Mouse (Mus musculus) heart, embryonic 15.5 days (tissue): Measurements from ENCODE around the gene Sh2b2. TPM values are rescaled to one million over a fixed set of nuclear protein-coding genes. Genes with fewer than 3 reads are reported as not detected.

Experiments used
- ATAC-seq: fragments of 200-750 bp; cut with Nextera tagmentation; replicated peaks from 2 replicates; pipeline ENCODE4 v1.8.0; 2017; ENCODE audit warnings: low read depth, moderate TSS enrichment; ENCODE audit not compliant: insufficient number of reproducible peaks, insufficient read depth, low FRiP score
- H3K27ac ChIP-seq: fragments of 300-500 bp; sonication (generic); 2 replicates; pipeline ENCODE4 v1.5.1; 2015; ENCODE audit warnings: mild to moderate bottlenecking, inconsistent platforms
- H3K27me3 ChIP-seq: fragments of 300-500 bp; sonication (generic); 2 replicates; pipeline ENCODE4 v1.6.1; 2015; ENCODE audit warnings: inconsistent platforms
- H3K36me3 ChIP-seq: fragments of 300-500 bp; sonication (generic); 2 replicates; pipeline ENCODE4 v1.6.1; 2015; ENCODE audit warnings: mild to moderate bottlenecking, inconsistent platforms
- H3K4me1 ChIP-seq: fragments of 300-500 bp; sonication (generic); replicated peaks from 2 replicates; pipeline ENCODE4 v1.6.1; 2015; ENCODE audit warnings: inconsistent platforms
- H3K4me2 ChIP-seq: fragments of 300-500 bp; sonication (generic); 2 replicates; pipeline ENCODE4 v1.6.1; 2015; ENCODE audit warnings: inconsistent platforms, mild to moderate bottlenecking, moderate library complexity
- H3K4me3 ChIP-seq: fragments of 300-500 bp; sonication (generic); 2 replicates; pipeline ENCODE4 v1.5.1; 2015; ENCODE audit warnings: mild to moderate bottlenecking, inconsistent platforms
- H3K9ac ChIP-seq: fragments of 300-500 bp; sonication (generic); 2 replicates; pipeline ENCODE4 v1.6.1; 2015; ENCODE audit warnings: mild to moderate bottlenecking, inconsistent platforms
- H3K9me3 ChIP-seq: fragments of 300-500 bp; sonication (generic); replicated peaks from 2 replicates; pipeline ENCODE4 v1.6.1; 2016; ENCODE audit warnings: inconsistent platforms
- WGBS: fragments of 180-500 bp; shearing (Covaris S2); methylation state at CpG from one replicate; pipeline ENCODE4 v1.1.7; 2015; ENCODE audit warnings: mixed read lengths; 5-methylcytosine and 5-hydroxymethylcytosine counted together
- polyA plus RNA-seq: library from polyadenylated mRNA; unstranded; fragments of >200 nt; fragmentation: Nextera tagmentation; extraction: Ambion mirVana; gene quantifications from 2 replicates; pipeline ENCODE4 v1.2.1, GENCODE M21; 2015

The Sh2b2 gene
- polyA plus RNA-seq, 1 experiment from 2014 or later, result 1.1 TPM

DNA sequence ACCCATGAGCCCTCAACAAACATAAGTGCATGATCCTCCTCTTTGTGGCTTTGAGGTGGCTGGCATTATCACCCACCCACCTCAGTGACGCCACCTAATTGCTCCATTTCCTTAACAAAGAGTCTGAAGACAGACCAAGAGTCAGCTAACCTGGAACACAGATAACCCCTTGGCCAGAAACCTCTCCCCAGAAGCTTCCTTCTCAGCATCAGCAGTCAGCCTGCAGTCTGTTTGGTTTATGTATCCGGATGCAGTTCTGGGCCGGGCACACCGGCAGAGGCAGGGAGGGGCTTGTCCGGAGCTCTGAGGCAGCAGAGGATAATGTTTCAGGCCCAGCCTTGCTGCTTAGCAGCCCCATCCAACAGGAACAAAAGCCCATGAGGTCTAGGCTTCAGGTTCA, 66.8 kb downstream of the Sh2b2 start:
- Histone ChIP-seq H3K4me3 (no peak overlapping the region), H3K9me3 (no peaks in the 10 kb centered on the region), H3K27me3 (no peaks in the 10 kb centered on the region), H3K4me1 (no peaks in the 10 kb centered on the region), H3K27ac (no peak overlapping the region), H3K36me3 (peaks cover 49% of the 10 kb centered on the region), H3K4me2 (no peak overlapping the region), H3K9ac (no peak overlapping the region)
- no peak for ATAC-seq
- WGBS, result 83% methylated on average over 5 of the region's 5 CpGs

DNA sequence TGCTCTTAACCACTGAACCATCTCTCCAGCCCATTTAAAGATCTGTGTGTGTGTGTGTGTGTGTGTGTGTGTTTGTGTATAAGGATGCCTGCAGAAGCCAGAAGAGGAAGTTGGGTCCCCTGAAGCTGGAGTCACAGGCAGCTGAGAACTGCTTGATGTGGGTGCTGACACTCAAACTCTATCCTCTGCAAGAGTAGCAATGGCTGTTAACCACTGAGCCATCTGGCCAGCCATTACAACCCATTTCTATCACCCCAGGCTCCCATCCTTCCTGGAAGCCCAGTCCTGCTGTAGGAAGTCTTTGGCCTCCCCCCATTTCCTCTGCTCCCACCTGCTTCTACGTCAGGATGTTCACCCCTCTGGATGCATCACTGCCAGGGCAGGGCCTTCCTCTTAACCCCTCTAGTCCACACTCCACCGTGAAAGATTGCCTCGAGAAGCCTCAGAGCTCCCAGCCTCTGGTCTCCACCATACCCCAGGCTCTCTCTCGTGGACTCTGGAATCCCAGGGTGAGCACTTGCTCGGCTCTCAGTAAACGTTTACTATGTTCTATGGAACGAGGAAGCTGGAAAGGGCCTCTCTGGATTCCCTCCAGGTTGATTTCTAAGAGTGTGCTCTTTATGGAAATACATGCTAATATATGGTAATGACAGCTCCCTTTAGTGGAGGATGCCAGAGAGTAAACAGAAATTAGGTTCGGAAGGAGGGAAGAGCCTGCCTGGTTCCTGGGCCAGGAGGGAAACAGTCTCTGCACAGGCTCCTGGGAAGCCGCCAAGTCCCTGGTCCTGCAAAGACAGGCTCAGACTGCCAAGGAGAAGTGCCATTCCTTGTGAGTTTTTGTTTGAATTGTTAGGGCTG, 72.5 kb downstream of the Sh2b2 start:
- 42% methylated on average over 9 of the region's 9 CpGs for WGBS
- no peak for ATAC-seq
- Histone ChIP-seq H3K27me3 (0 out of 2 replicates have a peak, but pooled peaks cover 3% of the 10 kb centered on the region), H3K9ac (no peak overlapping the region), H3K4me1 (peaks cover 24% of the 10 kb centered on the region), H3K27ac (peak overlapping the region; percentile 31; the same call in 1 of the 2 replicates), H3K4me3 (no peak overlapping the region), H3K36me3 (peaks cover 5% of the 10 kb centered on the region), H3K9me3 (no peaks in the 10 kb centered on the region), H3K4me2 (no peak overlapping the region)

DNA sequence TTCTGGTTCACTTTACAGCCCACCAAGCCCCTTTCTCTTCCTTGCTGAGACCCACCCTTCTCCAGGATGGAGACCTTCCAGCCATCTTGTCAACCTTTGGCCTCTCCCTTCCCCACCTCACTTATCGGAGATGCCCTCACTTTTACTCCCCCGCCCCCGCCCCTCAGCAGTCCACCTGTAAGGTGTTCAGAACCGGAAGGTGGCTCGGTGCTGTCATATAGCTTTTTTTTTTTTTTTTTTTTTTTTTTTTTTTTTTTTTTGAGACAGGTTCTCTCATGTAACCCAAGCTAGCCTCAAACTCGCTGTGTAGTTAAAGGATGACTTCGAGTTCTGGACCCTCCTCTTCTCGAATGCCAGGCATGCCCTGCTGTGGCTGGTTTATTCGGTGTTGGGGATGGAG, 73.4 kb downstream of the Sh2b2 start:
- 72% methylated on average over 9 of the region's 9 CpGs for WGBS
- H3K9ac ChIP-seq, result no peak overlapping the region
- peaks cover 24% of the 10 kb centered on the region for H3K4me1 ChIP-seq
- no peaks in the 10 kb centered on the region for H3K36me3 ChIP-seq
- H3K4me3 ChIP-seq, result no peak overlapping the region
- no peak overlapping the region for H3K4me2 ChIP-seq
- H3K9me3 ChIP-seq, result no peaks in the 10 kb centered on the region
- 0 out of 2 replicates have a peak, but pooled peaks cover 3% of the 10 kb centered on the region for H3K27me3 ChIP-seq
- no peak for ATAC-seq
- no peak overlapping the region for H3K27ac ChIP-seq

DNA sequence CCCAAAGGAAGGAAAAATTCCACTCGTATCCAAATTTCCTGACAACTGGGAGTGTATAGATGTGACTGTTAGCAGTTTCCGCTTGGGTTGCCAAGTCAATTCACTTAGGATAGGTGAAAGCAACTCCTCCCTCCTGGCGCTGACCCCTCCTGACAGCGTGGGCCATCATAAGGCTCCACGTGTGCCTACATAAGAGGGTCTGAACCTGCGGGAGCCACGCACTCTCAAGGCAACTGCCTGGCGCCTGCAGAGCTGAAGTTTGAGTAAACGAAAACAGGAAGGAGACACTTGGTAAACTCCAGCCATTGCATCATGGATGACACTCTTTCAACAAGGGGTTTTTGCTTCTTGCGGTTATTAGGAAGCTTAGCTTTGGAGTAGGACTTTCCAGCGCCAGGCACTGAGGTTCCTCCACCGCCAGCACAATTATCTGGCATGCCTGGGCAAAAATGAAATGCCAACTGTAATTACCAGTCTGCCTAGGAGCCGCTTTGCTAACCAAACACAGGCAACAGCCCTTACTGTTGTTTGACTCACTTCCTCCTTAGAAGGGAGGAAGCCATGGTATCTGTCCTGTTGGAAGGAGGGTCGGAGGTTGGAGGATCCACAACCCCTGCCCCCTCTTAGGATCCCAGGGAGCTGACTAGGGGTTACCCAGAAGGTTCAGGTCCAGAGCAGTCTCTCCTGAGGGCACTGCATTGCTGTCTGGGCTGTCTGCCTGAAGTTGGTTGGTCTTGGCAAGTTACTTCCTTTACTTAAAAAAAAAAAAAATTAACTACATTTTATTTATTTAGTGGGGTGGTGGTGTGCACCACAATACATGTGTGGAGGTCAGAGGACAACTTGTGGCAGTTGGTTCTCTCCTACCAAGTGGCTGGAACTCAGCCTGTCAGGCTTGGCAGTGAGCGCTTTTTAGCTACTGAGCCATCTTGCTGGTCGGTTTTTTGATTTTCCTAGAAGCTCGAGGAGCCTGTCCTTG, 74.7 kb downstream of the Sh2b2 start:
- Histone ChIP-seq H3K9ac (no peak overlapping the region), H3K4me3 (peak overlapping the region; percentile 55), H3K9me3 (no peaks in the 10 kb centered on the region), H3K27me3 (0 out of 2 replicates have a peak, but pooled peaks cover 3% of the 10 kb centered on the region), H3K36me3 (no peaks in the 10 kb centered on the region), H3K27ac (peak overlapping the region; percentile 50; the same call in 1 of the 2 replicates), H3K4me1 (peaks cover 24% of the 10 kb centered on the region), H3K4me2 (peak overlapping the region; percentile 93)
- 28% methylated on average over 17 of the region's 17 CpGs for WGBS
- ATAC-seq, result 0 out of 2 replicates have a peak, but pooled peaks have one; percentile 4

DNA sequence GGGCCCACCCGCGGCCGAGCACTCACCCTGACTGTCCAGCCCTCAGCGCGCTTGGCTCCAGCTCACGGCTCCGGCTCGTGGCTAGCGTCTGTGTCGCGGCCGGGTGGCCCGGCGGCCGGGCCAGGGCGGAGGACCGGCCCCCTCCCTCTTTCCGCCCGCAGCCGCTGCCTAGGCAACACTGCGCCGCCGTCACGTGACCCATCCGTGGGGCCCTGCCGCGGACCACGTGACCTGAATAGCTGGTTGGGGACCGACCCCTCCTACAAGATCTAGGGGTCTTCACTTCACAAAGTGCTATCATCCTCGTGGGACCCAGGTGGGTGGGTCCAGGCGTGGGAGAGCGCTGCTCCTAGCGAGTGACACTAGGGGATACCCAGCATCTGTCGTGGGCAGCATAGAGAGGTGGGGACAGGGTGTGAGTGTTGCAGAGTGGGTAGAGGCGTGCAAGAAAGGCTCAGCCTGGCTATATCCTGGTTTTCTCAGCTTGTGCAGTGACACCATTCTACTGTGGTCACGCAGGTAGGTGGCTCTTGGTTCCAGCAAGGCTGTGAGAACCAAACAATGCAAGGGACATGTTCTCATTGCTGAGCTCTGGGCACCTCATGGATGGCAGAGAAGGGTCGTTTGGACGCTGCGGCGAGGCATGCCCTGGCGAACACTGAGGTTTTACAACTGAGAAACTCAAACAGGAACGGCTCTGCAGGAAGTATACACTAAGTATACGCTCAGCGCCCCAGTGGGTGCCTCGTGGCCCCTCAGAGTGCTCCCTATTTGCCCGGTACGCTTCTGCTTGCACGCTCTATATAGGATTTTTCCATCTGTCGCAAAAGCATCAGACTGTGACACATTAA, 75.6 kb downstream of the Sh2b2 start, which contains the start of gene Orai2:
Orai2 (minus strand) TSS at position 202 of the 851 bp plus-strand sequence.
- Histone ChIP-seq H3K36me3 (no peaks in the 10 kb centered on the region), H3K27me3 (0 out of 2 replicates have a peak, but pooled peaks cover 3% of the 10 kb centered on the region), H3K27ac (peak within 1 kb of the TSS; percentile 50; the same call in 1 of the 2 replicates), H3K4me2 (peak within 1 kb of the TSS; percentile 93), H3K4me3 (peak within 1 kb of the TSS; percentile 55), H3K9me3 (no peaks in the 10 kb centered on the region), H3K4me1 (peaks cover 24% of the 10 kb centered on the region), H3K9ac (peak within 1 kb of the TSS; percentile 54)
- peak; percentile 77 for ATAC-seq
- 6% methylated on average over 49 of the region's 49 CpGs for WGBS

DNA sequence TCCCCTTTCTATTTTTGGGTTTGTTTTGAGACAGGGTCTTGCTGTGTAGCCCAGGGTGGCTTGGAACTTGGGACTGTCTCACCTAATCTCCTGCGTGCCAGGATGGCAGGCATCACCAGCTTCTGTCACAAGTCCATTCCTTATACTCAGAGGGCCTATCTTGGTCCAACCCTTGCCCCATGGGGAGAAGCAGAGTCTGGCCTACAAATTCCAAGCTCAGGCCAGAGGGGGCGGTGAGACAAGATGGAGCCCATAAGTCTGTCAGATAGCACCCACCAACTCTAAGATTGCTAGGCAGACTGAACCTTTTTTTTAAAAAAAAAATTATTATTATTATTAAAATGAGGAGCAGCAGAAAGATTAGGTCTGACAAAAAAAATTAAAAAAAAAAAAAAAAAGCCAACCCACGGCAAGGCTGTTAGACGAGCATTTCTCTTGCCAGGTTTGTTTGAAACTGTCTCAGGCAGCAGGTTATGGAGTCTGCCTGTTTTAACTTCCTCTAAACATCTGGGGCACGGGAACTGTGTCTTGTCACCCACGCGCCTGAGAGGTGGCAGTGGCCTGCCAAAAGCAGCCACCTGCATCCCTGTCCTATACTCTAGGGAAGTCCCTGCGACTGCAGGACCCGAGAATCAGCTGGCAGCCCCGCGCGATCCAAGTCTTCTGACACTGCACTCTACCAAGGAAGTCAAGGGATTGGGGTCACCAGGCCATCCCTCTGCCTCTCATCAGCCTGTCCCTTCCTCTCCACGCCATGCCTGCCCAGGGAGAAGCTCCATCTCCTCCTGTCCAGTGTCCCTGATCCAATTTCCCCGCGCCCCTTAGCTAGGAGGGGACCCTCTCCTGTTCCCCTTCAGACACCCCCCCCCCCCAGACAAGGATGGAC, 76.5 kb downstream of the Sh2b2 start:
- Histone ChIP-seq H3K9ac (peak overlapping the region; percentile 54), H3K4me1 (peaks cover 24% of the 10 kb centered on the region), H3K9me3 (no peaks in the 10 kb centered on the region), H3K27ac (peak overlapping the region; percentile 37; the same call in 1 of the 2 replicates), H3K4me2 (peak overlapping the region; percentile 93), H3K4me3 (peak overlapping the region; percentile 55), H3K36me3 (no peaks in the 10 kb centered on the region), H3K27me3 (0 out of 2 replicates have a peak, but pooled peaks cover 3% of the 10 kb centered on the region)
- 11% methylated on average over 15 of the region's 15 CpGs for WGBS
- ATAC-seq, result peak; percentile 12; the same call in 1 of the 2 replicates

Other genes with a start within 250 kb of the Sh2b2 start
- 27.8 and 36.5 TPM in 2 replicates for gene Upk3b, start 208.1 kb downstream of the Sh2b2 start, polyA plus RNA-seq
- gene Upk3bl, start 192.1 kb downstream of the Sh2b2 start, polyA plus RNA-seq, result 0.68 and 2.6 TPM in 2 replicates
- 1.4 and 3.6 TPM in 2 replicates for gene Rasa4, start 162.6 kb downstream of the Sh2b2 start, polyA plus RNA-seq
- gene Polr2j, start 129.9 kb downstream of the Sh2b2 start, polyA plus RNA-seq, result 135 and 140 TPM in 2 replicates
- gene Lrwd1, start 110.5 kb downstream of the Sh2b2 start, polyA plus RNA-seq, result 15.1 and 22.5 TPM in 2 replicates
- gene Alkbh4, start 110.4 kb downstream of the Sh2b2 start, polyA plus RNA-seq, result 10.2 and 13.1 TPM in 2 replicates
- 1.9 and 4.5 TPM in 2 replicates for gene Orai2, start 75.8 kb downstream of the Sh2b2 start, polyA plus RNA-seq
- gene Prkrip1, start 47.6 kb downstream of the Sh2b2 start, polyA plus RNA-seq, result 33.6 and 34.6 TPM in 2 replicates